Mouse (Mus musculus) midbrain, embryonic 16.5 days (tissue): ENCODE measurements around the gene Sh3kbp1. TPM values are rescaled to one million over a fixed set of nuclear protein-coding genes. Genes with fewer than 3 reads are reported as not detected.

ENCODE experiments used
- ATAC-seq: fragments of 200-750 bp; cut with Nextera tagmentation; 2 replicates; pipeline ENCODE4 v1.8.0; 2017; ENCODE audit warnings: moderate TSS enrichment
- H3K27ac ChIP-seq: fragments of 300-500 bp; sonication (generic); 2 replicates; pipeline ENCODE4 v1.5.1; 2014; ENCODE audit warnings: mild to moderate bottlenecking, low read length, mixed read lengths
- H3K27me3 ChIP-seq: fragments of 300-500 bp; sonication (generic); 2 replicates; pipeline ENCODE4 v1.6.1; 2014; ENCODE audit warnings: low read depth, low read length, mixed read lengths; ENCODE audit not compliant: control insufficient read depth, insufficient read depth
- H3K36me3 ChIP-seq: fragments of 300-500 bp; sonication (generic); 2 replicates; pipeline ENCODE4 v1.6.1; 2014; ENCODE audit warnings: mild to moderate bottlenecking, low read length, moderate library complexity, mixed read lengths; ENCODE audit not compliant: control insufficient read depth, insufficient read depth
- H3K4me1 ChIP-seq: fragments of 300-500 bp; sonication (generic); 2 replicates; pipeline ENCODE4 v1.6.1; 2014; ENCODE audit warnings: mild to moderate bottlenecking, low read length, mixed read lengths; ENCODE audit not compliant: control insufficient read depth, insufficient read depth
- H3K4me2 ChIP-seq: fragments of 300-500 bp; sonication (generic); 2 replicates; pipeline ENCODE4 v1.6.1; 2014; ENCODE audit warnings: mild to moderate bottlenecking, low read length, mixed read lengths
- H3K4me3 ChIP-seq: fragments of 300-500 bp; sonication (generic); 2 replicates; pipeline ENCODE4 v1.5.1; 2014; ENCODE audit warnings: low read depth, mild to moderate bottlenecking, low read length, moderate library complexity, mixed read lengths
- H3K9ac ChIP-seq: fragments of 300-500 bp; sonication (generic); 2 replicates; pipeline ENCODE4 v1.6.1; 2014; ENCODE audit warnings: low read depth, low read length, mixed read lengths
- H3K9me3 ChIP-seq: fragments of 300-500 bp; sonication (generic); replicated peaks from 2 replicates; pipeline ENCODE4 v1.6.1; 2014; ENCODE audit warnings: mild to moderate bottlenecking, low read length, mixed read lengths; ENCODE audit not compliant: control insufficient read depth, poor library complexity, severe bottlenecking
- WGBS: fragments of 180-500 bp; shearing (Covaris S2); extraction: QIAGEN DNeasy Blood & Tissue Kit; methylation state at CpG from one replicate; pipeline ENCODE4 v1.1.7; 2014; 5-methylcytosine and 5-hydroxymethylcytosine counted together
- polyA plus RNA-seq: library from polyadenylated mRNA; unstranded; fragments of >200 nt; fragmentation: Nextera tagmentation; extraction: Ambion mirVana; gene quantifications from 2 replicates; pipeline ENCODE4 v1.2.1, GENCODE M21; 2015

Sh3kbp1 gene
- polyA plus RNA-seq, 1 experiment from 2014 or later: 46.3 TPM

- ATAC-seq: no peak
- no peak overlapping the region for H3K4me3 ChIP-seq
- 95% methylated on average over 5 of the region's 5 CpGs for WGBS
These were observed 66.1 kb downstream of the Sh3kbp1 start for GRCm38 (mm10) chrX:159693126-159693525.

GRCm38 (mm10) chrX:159696545-159696944 is 69.5 kb downstream of the Sh3kbp1 start:
- H3K4me1 ChIP-seq: no peaks in the 10 kb centered on the region
- no peaks in the 10 kb centered on the region for H3K27me3 ChIP-seq
- H3K27ac ChIP-seq: no peak overlapping the region
- no peaks in the 10 kb centered on the region for H3K36me3 ChIP-seq
- H3K4me3 ChIP-seq: no peak overlapping the region
- H3K4me2 ChIP-seq: no peak overlapping the region
- H3K9ac ChIP-seq: no peak overlapping the region
- ATAC-seq: no peak
- WGBS: 30% methylated on average over 2 of the region's 2 CpGs
- H3K9me3 ChIP-seq: no peaks in the 10 kb centered on the region

More at GRCm38 (mm10) chrX:159693126-159693525, 66.1 kb downstream of the Sh3kbp1 start:
- Histone ChIP-seq H3K9ac (no peak overlapping the region), H3K27me3 (no peaks in the 10 kb centered on the region), H3K36me3 (no peaks in the 10 kb centered on the region), H3K4me2 (no peak overlapping the region), H3K4me1 (no peaks in the 10 kb centered on the region), H3K27ac (no peak overlapping the region), H3K9me3 (no peaks in the 10 kb centered on the region)

- H3K9me3 ChIP-seq: no peaks in the 10 kb centered on the region
- H3K4me1 ChIP-seq: no peaks in the 10 kb centered on the region
- H3K4me3 ChIP-seq: no peak overlapping the region
- H3K36me3 ChIP-seq: no peaks in the 10 kb centered on the region
- H3K9ac ChIP-seq: no peak overlapping the region
- no peak overlapping the region for H3K4me2 ChIP-seq
- no peak overlapping the region for H3K27ac ChIP-seq
- ATAC-seq: no peak
- no peaks in the 10 kb centered on the region for H3K27me3 ChIP-seq
- WGBS: 27% methylated on average over 4 of the region's 4 CpGs
These were observed 70.0 kb downstream of the Sh3kbp1 start for GRCm38 (mm10) chrX:159697030-159697454.

- Histone ChIP-seq H3K27me3 (no peaks in the 10 kb centered on the region), H3K4me2 (no peak overlapping the region), H3K36me3 (no peaks in the 10 kb centered on the region), H3K4me3 (no peak overlapping the region), H3K27ac (no peak overlapping the region), H3K9ac (no peak overlapping the region), H3K4me1 (no peaks in the 10 kb centered on the region), H3K9me3 (no peaks in the 10 kb centered on the region)
- WGBS: 90% methylated on average over 2 of the region's 2 CpGs
- ATAC-seq: no peak
These were observed 75.8 kb downstream of the Sh3kbp1 start for GRCm38 (mm10) chrX:159702850-159703249.

GRCm38 (mm10) chrX:159704381-159705004 is 77.4 kb downstream of the Sh3kbp1 start:
- H3K4me3 ChIP-seq: no peak overlapping the region

GRCm38 (mm10) chrX:159705412-159705811 is 78.3 kb downstream of the Sh3kbp1 start:
- Histone ChIP-seq H3K27ac (no peak overlapping the region), H3K9ac (no peak overlapping the region), H3K4me2 (no peak overlapping the region), H3K4me3 (no peak overlapping the region), H3K4me1 (no peaks in the 10 kb centered on the region; the same call in 1 of the 2 replicates), H3K27me3 (no peaks in the 10 kb centered on the region), H3K36me3 (no peaks in the 10 kb centered on the region), H3K9me3 (no peaks in the 10 kb centered on the region)
- 86% methylated on average over 2 of the region's 2 CpGs for whole genome bisulfite sequencing
- ATAC-seq: no peak

More at GRCm38 (mm10) chrX:159704381-159705004, 77.4 kb downstream of the Sh3kbp1 start:
- no peak overlapping the region for H3K9ac ChIP-seq
- no peak overlapping the region for H3K27ac ChIP-seq
- no peak for ATAC-seq
- H3K9me3 ChIP-seq: no peaks in the 10 kb centered on the region
- no peak overlapping the region for H3K4me2 ChIP-seq
- H3K27me3 ChIP-seq: no peaks in the 10 kb centered on the region
- 80% methylated on average over 4 of the region's 4 CpGs for WGBS
- no peaks in the 10 kb centered on the region for H3K36me3 ChIP-seq
- H3K4me1 ChIP-seq: no peaks in the 10 kb centered on the region; the same call in 1 of the 2 replicates

GRCm38 (mm10) chrX:159708076-159708830 is 81.2 kb downstream of the Sh3kbp1 start:
- no peak overlapping the region for H3K4me2 ChIP-seq
- no peak for ATAC-seq

GRCm38 (mm10) chrX:159709296-159709695 is 82.2 kb downstream of the Sh3kbp1 start:
- no peak overlapping the region for H3K4me3 ChIP-seq
- no peak for ATAC-seq
- H3K4me1 ChIP-seq: no peaks in the 10 kb centered on the region; the same call in 1 of the 2 replicates
- H3K27me3 ChIP-seq: peaks cover 2% of the 10 kb centered on the region; the same call in 1 of the 2 replicates
- no peak overlapping the region for H3K27ac ChIP-seq
- no peaks in the 10 kb centered on the region for H3K9me3 ChIP-seq
- H3K9ac ChIP-seq: no peak overlapping the region
- WGBS: 81% methylated on average over 6 of the region's 6 CpGs
- no peak overlapping the region for H3K4me2 ChIP-seq
- no peaks in the 10 kb centered on the region for H3K36me3 ChIP-seq

More at GRCm38 (mm10) chrX:159708076-159708830, 81.2 kb downstream of the Sh3kbp1 start:
- Histone ChIP-seq H3K36me3 (no peaks in the 10 kb centered on the region), H3K9ac (no peak overlapping the region), H3K27me3 (peaks cover 1% of the 10 kb centered on the region; the same call in 1 of the 2 replicates), H3K27ac (peak overlapping the region; percentile 47; the same call in 1 of the 2 replicates), H3K9me3 (no peaks in the 10 kb centered on the region), H3K4me3 (no peak overlapping the region), H3K4me1 (no peaks in the 10 kb centered on the region; the same call in 1 of the 2 replicates)
- 28% methylated on average over 8 of the region's 8 CpGs for WGBS
